Mouse (Mus musculus): ENCODE data around the gene Rhpn2.

DNA sequence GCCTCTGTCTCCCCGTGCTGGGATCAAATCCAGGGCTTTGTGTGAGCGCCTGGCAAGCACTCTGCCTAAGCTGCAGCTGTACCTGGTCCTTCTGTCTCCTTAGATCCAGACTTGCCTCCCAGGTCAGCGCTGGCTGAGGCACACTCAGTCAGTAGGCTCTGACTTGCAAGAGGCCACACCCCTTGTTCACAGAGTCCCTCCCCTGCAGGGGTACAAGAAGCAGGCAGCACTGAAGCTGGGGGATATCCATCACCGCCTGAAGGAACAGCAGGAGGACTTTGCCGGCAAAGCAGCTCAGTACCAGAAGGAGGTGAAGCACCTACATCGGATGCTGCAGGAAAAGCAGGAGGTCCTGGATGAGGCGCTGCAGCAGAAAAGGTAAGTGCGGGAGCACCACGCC is 101.3 kb downstream of the Rhpn2 start:
- TF ChIP-seq CTCF (IDR thresholded peaks at IDR 0.05; ENCODE audit: control insufficient read depth, insufficient read depth, low read length) (no peak), POLR2A (IDR thresholded peaks at IDR 0.05; ENCODE audit: borderline replicate concordance, control insufficient read depth, low read depth, low read length) (no peak)

Data from bone marrow, adult 2 months (tissue).